Mouse (Mus musculus): ENCODE measurements around the gene Taok3. TPM values are rescaled to one million over a fixed set of nuclear protein-coding genes. Genes with fewer than 3 reads are reported as not detected.

The Taok3 gene
- total RNA-seq, 2 experiments from 2014 or later = 33.0 to 35.9 TPM

DNA sequence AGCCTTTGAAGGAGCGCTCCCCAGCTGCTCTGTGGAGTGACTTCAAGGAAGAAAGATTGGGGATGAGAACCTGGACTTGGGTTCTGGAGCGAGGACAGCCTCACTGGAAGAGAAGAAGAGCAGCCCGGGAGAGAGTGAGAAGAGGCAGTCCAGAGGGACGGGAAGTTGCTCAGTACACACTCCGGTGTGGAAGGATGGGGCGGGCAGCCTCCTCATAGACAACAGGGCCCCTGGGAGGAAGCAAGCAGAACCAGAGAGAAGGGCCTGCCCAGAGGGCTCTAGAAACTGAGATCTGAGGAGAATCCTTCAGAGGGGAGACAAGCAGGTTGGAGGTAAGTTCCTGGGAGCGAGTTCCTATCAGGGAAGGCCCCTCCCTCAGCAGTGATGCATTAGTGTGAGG is 20.4 kb downstream of the Taok3 start:
- DNase-seq (ENCODE audit: low spot score in 2 of 2) = no peak

DNA sequence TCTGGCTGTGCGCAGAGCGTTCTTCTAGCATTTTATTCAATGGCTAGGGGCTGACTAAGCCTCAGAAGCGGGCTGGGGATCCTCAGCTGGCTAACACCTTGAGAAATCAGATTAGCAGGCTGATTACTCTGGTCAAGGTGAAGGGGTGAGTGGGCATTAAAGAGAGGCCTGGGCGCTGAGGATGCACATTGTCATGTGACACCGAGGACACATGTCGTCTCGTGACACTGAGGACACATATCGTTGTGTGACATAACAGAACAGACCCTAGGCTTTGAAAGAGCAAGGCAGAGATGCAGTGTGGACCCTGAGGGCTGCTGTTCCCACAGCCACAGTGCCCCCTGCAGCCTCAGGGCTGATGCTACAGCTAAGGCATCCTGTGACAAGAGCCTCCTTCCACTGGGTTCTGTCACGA is 23.8 kb downstream of the Taok3 start:
- no peak for DNase-seq (ENCODE audit: low spot score in 2 of 2)

DNA sequence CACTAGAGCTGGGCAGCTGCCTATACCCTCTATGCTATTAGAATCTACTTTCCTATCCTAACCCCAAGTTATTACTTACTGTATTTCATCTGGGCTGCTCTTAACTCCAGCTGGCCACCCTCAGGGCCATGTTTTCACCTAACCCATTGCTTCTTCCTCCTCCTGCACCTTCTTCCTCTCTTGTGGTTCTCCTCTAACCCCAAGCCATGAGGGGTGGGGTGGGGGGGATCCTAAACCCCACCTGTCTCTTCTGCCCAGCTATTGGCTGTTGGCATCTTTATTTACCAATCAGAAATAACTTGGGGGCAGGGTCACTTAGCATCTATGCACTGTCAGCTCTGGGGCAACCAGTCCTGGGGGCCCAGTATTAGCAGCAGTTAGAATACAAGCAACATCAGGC is 26.2 kb downstream of the Taok3 start:
- no peak for DNase-seq (ENCODE audit: low spot score in 2 of 2)

DNA sequence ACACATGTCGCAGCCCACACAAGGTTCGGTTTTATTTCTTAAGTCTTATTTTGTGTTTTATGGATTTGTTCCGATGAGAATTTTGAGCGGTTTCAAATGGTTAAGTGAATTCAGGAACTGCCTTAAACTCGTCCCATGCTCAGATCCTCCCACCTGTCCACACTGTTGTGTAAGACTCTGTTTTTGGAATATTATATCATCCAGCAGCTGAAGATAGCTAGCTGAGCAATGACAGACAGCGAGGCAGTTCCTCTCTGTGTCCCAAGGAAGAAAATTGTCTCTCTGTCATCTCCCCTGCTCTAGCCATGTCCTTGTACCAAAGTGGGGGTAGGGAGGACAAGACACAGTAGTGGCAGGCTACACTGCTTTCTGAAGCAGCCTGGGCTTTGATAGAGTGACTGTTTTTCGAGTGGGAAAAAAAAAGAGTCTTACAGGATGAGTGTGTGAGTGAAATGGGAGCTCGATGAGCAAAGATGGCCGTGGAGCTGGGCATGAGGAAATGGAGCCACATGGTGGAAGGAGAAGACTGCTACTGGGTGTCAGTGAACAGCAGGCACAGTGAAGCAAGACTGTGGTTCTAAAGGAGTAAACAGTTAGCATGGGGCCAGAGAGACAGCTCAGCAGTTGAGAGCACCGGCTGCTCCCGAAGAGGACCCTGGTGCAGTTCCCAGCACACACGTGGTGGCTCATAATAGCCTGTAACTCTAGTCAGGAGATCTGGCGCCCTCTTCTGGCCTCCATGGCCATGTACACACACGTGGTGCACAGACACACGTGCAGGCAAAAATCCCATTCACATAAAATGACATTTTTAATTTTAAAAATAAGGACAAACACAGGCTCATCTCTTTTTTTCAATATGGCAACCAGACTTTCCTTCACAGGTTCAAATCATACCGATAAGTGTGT is 27.5 kb downstream of the Taok3 start:
- no peak for DNase-seq (ENCODE audit: low spot score in 2 of 2)

DNA sequence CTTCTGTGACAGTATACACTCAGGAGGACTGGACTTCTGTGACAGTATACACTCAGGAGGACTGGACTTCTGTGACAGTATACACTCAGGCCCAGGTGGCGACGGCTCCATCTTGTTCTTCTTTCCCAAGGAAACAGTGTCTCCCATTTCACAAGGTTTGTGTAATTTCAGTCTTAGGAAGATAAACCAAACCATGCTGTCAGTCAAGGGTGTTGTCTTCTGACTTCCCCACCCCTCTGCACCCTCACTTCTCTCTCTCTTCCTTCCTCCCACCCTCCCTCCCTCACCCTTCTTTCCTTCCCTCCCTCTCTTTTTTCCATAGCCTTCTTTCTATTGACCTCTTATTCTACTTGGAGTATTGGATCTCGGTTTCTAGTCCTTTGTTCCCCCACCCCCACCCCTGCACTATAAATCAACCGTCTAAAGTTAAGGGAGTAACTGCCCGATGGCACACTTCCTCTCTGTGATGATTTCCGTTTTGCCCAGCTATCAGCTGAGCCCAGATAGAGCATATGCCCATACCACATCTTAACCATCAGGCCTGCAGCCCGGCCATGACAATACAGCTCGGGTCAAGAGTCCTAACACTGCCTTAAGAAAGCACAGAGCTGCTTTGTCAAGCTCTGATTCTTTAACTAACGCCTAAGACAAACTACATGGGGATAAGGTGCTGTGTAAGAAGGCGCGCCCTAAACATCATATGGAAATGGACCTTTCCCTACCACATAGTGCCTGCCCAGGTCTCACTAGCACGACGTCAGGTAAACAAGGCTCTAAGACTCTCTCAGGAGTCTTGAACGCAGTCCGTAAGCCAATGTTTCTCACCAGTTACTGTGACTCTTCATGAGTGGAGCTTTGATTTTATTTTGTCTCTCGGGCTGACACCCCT is 29.4 kb downstream of the Taok3 start:
- no peak for DNase-seq (ENCODE audit: low spot score in 2 of 2)

DNA sequence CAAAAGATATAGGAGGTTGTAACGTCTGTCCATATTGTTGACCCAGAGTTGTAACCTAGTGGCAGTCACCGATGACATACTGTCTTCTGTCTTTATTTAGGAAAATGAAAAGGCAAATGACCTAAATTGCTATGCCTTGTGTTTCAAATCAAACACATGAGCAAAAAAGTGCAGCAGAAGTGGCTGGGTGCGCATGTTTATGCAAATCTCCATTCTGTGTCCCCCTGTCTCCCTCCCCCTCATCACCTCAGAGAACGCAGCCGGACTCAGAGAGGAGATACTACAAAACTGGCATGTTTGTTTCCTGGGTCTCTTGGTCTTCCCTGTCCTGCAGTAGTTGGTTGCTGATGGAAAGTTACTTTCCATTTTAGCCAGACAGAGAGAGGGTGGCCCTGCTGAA is 30.1 kb downstream of the Taok3 start:
- no peak for DNase-seq (ENCODE audit: low spot score in 2 of 2)

DNA sequence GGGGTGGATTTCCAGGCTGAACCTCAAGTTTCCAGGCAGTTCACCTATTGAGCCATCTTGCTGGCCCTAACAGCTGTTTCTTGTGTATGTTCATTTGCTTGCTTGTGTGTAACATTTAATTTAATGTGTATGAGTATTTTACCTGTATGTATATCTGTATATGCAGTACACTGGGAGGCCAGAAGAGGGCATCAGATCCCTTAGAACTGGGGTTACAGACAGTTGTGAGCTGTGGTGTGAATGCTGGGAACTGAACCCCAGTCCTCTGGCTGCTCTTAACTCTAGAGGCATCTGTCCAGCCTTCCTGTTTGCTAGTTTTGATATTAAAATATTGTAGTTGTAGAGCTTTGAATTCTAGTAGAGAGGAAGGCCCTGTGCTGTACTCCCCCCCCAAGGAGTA is 33.0 kb downstream of the Taok3 start:
- DNase-seq (ENCODE audit: low spot score in 2 of 2) = no peak

DNA sequence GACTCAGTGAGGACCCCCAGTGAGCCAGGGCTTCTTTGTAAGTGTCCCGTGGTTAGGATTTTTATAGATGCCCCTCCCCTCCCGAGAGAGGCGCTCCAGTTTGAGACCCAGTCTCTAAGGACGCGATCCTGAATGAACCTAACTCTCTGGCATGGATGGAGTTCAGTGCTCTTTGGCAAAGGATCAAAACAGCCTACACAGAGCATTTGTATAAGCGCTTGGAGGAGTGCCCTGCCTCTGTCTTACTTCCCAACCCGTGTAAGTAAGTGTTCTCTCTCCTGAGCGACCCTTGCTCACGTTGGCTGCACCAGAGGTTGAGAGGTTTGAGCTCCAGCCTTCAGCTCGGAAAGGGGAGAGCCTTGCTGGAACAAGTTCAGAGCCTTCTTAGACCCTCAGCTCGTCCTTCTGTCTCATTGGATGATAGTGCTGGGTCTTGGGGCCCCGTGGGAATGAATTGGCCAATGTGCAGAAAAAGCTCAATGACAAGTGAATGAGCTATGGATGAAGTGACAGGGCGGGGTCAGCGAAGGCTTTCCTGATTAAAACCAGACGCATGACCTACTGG is 33.7 kb downstream of the Taok3 start:
- DNase-seq (ENCODE audit: low spot score in 2 of 2) = no peak

DNA sequence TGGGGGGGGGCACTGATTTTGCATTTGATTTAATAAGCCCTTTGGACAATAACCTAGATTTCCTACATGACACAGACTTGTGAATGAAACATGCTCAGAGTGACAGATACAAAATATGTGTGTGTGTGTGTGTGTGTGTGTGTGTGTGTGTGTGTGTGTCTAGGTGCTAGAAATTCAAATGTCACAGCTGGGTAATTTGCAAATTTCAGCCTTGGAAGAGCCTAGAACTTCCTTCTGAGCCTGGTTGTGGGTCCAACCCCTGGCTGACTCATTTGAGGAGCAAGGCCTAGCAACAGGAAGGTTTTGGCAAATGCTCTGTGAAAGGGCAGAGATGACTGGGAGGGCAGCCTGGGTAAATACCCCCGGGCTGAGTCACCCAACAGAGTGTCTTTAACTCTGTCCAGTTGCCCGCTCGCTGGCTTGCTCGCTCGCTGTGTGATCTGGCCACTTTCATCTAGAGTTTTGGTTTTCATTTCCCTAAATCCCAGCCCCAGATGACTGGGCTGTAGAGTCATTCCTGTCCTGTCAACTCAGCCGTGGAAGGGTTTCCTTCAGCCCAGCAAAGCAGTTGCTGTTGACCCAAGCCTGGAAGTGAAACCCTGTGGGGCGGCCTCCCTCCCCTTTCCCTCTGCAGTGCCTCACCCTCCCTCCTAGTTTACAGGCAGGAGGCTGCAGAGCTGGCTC is 38.5 kb downstream of the Taok3 start:
- peak; percentile 46 to 63 for DNase-seq (ENCODE audit: low spot score in 2 of 2)

DNA sequence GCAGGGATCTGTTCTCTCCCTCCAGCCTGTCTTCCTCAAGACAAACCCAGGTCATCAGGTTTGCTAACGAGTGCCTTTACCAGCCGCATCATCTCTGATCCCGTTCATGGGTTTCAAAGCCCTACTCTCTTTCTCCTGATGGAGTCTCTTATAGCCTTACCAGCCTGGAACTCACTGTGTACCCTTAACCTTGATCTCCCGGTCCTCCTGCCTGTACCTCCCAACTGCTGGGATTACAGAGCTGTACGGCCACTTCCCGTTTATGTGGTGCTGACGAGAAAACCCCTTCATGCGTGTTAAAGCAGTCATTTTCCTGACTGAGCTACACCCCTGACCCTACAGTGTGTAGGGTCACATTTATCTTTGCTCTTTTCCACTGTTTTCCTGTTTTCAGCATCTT is 39.4 kb downstream of the Taok3 start:
- no peak for DNase-seq (ENCODE audit: low spot score in 2 of 2)

DNA sequence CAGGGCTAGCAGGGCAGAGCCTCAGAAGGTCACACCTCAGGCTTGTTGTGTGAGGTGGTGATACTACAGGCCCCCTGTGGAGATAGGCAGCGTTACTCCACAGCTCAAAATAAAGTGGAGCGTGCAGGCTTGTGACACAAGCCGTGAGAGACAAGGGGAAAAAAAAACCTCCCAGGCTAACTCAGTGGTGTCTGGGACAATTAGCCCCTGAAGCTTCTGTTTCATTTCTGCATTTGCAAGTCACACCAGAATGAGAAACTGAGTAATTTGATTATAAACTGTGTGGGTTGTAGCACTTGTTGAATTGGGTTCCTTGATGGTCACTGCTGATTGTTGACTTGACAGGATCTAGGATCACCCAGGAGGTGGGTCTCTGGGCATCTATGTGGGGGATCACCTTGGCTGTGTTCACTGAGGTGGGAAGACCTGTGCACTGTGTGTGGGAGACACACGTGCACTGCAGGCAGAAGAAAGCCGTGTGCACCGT is 39.9 kb downstream of the Taok3 start:
- no peak for DNase-seq (ENCODE audit: low spot score in 2 of 2)

DNA sequence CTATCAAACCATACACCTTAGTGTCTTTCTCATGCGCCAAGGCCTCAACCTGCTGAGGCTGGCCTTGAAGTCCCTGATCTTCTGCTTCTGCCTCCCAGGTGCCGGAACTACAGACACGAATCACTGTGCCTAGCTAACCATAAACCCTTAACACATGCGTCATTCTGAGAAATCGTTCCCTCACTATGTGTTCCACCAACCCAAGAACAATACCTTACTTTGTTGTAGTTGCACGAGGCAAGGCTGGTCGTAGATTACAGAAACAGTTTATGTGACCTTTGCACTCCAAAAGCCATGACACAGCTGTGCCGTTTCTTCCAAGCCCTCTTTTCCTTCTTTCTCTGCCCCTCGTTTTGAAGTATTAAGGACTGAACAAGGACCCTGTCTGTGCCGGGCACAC is 40.6 kb downstream of the Taok3 start:
- DNase-seq (ENCODE audit: low spot score in 2 of 2) = no peak

DNA sequence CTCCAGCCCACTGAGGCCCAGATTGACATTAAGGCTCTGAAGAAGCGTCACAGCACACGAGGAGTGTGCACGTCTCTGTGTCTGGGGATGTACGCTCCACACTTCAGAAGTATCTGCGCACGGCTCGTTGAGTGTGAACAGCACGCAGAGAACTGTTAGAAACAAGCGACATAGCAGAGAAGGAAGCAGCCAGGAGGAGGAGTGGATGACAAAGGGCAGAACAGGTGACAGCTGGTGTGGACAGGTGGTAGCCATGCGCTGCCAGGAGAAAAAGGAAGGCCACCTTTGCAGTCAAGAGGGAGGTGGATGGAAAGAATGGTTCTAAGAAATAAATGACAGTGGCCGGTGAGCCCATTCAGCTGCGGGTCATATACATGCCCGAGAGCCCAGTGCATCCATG is 43.9 kb downstream of the Taok3 start:
- no peak for DNase-seq (ENCODE audit: low spot score in 2 of 2)

DNA sequence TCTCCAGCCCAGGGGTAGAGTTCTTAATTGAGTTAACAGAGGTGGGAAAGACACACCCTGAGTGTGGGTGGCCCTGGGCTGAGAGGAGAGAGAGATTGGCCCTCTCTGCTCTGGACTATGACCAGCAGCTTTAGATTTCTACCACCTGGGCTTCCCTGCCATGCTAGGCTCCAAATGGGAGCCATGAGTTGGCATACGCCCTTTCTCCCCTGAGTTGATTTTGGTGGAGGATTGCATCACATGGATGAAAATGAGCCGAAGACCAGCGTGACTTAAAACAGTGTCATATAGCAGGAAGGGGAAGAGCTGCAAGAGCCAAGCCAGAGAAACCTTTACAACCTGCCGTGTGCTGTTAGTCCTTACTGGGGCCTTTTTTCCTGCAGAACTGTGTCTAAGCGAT is 44.6 kb downstream of the Taok3 start:
- DNase-seq (ENCODE audit: low spot score in 2 of 2) = no peak

DNA sequence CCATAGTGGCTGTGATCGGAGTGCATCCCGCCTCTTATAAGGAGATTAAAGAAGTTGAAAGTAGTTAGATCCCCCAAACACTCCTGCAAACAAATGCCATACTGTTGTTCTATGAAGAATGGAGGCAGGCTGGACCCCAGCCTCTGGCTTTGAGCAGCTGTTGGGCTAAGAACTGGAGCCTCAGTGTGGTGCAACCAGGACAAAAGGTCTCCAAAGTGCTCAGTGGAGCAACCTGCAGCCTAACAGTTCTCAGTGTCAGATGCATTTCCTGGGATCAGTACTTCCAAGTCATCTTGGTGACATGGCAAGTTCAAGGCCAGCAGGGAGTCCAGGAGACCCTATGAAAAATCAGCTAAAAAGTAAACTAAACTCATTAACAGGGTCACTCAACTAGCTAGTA is 45.0 kb downstream of the Taok3 start:
- no peak for DNase-seq (ENCODE audit: low spot score in 2 of 2)

DNA sequence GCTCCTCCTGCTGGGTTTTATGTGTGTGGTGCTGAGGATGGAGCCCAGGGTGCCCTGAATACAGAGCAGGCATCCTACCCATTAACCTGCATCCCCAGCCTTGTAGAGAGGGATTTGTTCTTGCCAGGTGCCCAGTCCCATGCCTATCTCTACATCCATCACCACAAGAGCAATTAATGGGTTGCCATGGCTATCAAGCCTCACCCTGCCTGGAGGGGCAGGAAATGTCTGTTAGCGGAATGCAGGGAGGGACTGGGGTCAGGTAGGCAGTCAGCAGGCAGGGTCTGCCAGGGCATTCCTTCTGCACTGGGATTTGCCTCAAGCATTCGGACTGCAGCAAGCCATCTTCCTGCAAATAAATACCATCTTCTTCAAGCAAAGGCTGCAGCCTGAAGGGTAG is 46.0 kb downstream of the Taok3 start:
- no peak for DNase-seq (ENCODE audit: low spot score in 2 of 2)

DNA sequence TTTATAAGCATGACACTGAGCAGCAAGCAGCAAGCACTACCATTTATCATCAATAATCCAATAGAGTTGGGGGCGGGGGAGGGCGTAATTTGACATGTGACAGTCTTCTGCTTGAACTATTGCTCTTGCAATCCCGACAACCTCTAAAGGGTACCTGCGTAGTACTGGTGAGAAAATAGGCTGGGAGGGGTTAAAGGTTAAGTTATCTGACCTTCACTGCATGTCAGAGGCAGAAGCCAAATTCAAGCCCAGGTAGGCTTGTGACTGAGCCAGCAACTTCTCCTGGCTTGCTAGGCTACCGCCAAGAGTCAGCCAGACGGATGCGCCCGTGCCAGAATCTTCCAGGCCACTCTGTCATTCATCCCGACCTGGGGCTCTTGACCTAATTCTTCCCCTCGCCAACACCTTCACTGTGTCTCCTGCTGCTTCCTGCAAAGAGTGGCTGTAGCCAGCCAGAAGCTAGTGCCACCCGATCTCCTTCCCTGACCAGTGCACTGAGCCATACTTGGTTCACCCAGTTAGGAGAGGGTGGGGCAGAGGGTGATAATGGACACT is 47.0 kb downstream of the Taok3 start:
- DNase-seq (ENCODE audit: low spot score in 2 of 2) = no peak

DNA sequence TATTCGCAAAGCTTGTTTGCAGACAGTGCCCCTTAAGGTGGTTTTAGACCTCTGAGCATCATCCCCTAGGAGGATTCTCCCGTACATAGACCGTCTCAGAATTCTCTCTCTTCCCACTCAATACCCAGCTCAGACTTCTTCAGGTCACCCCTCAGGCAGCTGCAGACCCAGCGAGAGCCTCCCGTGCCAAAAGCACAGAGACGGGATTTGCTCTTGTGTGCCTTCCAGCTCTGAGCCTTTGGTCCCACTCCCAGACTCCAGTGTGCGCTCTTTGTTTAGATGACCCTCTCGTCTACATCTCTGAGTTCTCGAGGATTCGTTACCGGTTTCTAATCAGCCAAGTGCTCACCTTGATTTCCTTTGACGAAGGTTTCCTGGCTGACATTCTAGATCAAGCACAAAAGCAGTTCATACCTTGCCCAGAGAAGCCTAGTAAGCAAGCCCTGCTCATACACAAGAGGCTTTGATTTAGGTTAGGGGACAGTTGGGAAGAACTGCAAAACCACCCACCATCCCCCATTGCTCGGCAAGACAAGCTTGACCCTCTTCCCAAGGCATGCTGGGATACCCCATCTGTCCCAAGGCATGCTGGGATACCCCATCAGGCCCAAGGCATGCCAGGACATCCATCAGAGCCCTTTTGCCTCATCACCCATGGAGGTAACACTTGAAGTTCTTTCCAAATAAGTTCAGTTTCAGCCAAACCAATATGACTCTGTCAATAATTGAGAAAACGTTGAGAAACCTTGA is 48.6 kb downstream of the Taok3 start:
- no peak for DNase-seq (ENCODE audit: low spot score in 2 of 2)

DNA sequence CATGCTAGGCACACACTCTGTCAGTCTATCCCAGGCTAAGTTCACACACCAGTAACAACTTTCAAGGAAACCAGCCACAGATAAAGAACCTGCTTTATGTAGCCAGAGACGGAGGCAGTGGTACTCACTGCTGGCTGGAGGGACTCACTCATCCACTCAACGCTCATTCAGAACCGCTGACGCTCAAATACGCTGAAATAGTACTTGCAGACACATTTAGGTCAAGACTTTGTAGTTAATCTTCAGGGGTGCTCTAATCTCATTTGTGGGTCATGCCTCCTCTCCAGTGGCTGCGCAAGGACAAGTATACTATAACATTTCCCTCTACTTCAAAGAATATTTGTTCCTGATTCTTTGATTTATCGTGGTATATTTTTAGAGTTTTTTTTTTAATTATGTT is 54.1 kb downstream of the Taok3 start:
- DNase-seq (ENCODE audit: low spot score in 2 of 2) = no peak

DNA sequence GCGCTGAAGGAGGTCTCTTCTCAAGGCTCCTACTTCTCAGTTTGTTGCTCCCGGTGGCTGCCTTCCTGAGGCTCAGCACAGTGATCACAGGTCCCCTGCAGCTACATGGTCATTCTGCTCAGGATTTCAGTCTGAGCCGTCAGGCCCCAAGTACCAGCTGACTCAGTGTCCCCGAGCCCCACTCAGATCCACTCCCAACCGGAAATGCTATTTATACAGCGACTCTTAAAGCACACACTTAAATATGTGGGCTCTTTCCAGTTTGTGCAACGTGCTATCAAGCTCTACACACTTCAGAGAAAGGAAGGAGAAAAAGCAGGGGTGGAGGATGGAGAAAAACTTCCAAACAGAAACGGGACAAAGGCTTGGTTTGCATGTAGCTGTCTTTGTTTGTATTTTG is 56.0 kb downstream of the Taok3 start:
- DNase-seq (ENCODE audit: low spot score in 2 of 2) = no peak
